Mouse (Mus musculus) hindbrain, embryonic 12.5 days (tissue): ENCODE measurements around the gene Zyx. TPM values are rescaled to one million over a fixed set of nuclear protein-coding genes. Genes with fewer than 3 reads are reported as not detected.

Experiments used
- ATAC-seq: fragments of 200-750 bp; cut with Nextera tagmentation; 2 replicates; pipeline ENCODE4 v1.8.0; 2017; ENCODE audit warnings: moderate TSS enrichment; ENCODE audit not compliant: low FRiP score
- H3K27ac ChIP-seq: fragments of 300-500 bp; sonication (generic); 2 replicates; pipeline ENCODE4 v1.5.1; 2016; ENCODE audit warnings: mild to moderate bottlenecking
- H3K27me3 ChIP-seq: fragments of 300-500 bp; sonication (generic); 2 replicates; pipeline ENCODE4 v1.6.1; 2016; ENCODE audit warnings: mild to moderate bottlenecking
- H3K36me3 ChIP-seq: fragments of 300-500 bp; sonication (generic); 2 replicates; pipeline ENCODE4 v1.6.1; 2016; ENCODE audit warnings: mild to moderate bottlenecking
- H3K4me1 ChIP-seq: fragments of 300-500 bp; sonication (generic); 2 replicates; pipeline ENCODE4 v1.6.1; 2016
- H3K4me2 ChIP-seq: fragments of 300-500 bp; sonication (generic); replicated peaks from 2 replicates; pipeline ENCODE4 v1.6.1; 2016; ENCODE audit warnings: mild to moderate bottlenecking
- H3K4me3 ChIP-seq: fragments of 300-500 bp; sonication (generic); 2 replicates; pipeline ENCODE4 v1.5.1; 2016; ENCODE audit warnings: mild to moderate bottlenecking
- H3K9ac ChIP-seq: fragments of 300-500 bp; sonication (generic); 2 replicates; pipeline ENCODE4 v1.6.1; 2016; ENCODE audit warnings: mild to moderate bottlenecking, moderate library complexity
- H3K9me3 ChIP-seq: fragments of 300-500 bp; sonication (generic); replicated peaks from 2 replicates; pipeline ENCODE4 v1.6.1; 2016; ENCODE audit warnings: mild to moderate bottlenecking
- WGBS: fragments of 180-500 bp; shearing (Covaris S2); methylation state at CpG from one replicate; pipeline ENCODE4 v1.1.7; 2016; 5-methylcytosine and 5-hydroxymethylcytosine counted together
- polyA plus RNA-seq: library from polyadenylated mRNA; unstranded; fragments of >200 nt; fragmentation: Nextera tagmentation; extraction: Ambion mirVana; gene quantifications from 2 replicates; pipeline ENCODE4 v1.2.1, GENCODE M21; 2016

The Zyx gene
- polyA plus RNA-seq, 1 experiment from 2014 or later = 71.4 TPM

DNA sequence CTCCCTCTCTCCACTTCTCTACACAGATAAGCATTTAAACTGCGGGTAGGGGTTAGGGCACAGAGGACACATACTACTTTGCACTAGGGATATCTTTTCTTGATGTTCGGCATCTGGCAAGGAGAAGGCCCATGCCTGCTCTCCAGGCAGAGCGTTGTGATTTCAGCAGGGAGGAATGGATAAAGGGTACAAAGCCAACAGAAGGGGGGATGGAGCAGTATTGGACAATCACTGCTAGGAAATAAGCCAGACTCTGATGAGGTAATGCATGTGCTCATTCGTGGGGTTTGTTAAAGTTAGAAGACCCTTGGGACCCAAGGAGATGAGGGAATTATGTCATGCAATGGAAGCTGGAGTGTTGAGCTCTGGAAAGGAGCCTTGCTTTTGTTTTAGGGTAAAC, 25.3 kb downstream of the Zyx start:
- H3K9me3 ChIP-seq = no peaks in the 10 kb centered on the region
- peaks cover 18% of the 10 kb centered on the region for H3K27me3 ChIP-seq
- no peaks in the 10 kb centered on the region for H3K36me3 ChIP-seq
- no peak for ATAC-seq
- H3K4me2 ChIP-seq = no peak overlapping the region
- 74% methylated on average over 4 of the region's 4 CpGs for whole genome bisulfite sequencing
- peaks cover 11% of the 10 kb centered on the region for H3K4me1 ChIP-seq
- H3K4me3 ChIP-seq = no peak overlapping the region
- no peak overlapping the region for H3K9ac ChIP-seq
- no peak overlapping the region for H3K27ac ChIP-seq

DNA sequence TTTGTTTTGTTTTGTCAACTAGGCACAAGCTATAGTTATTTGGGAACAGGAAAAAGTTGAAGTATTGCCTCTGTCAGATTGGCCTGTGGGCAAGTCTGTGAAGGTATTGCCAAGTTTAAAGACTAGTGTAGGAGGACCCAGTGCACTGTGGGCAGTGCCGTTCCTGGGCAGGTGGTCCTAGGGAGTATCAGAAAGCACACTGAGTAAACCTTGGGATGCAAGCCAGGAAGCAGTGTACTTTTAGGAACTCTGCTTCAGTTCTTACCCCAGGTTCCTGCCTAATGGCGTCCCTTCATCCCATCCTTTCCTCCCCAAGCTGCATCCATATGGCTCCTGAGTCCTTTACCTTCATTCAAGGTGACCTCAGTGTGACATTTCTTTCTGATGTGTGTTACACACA, 25.7 kb downstream of the Zyx start:
- no peak overlapping the region for H3K4me3 ChIP-seq
- no peak overlapping the region for H3K9ac ChIP-seq
- peaks cover 11% of the 10 kb centered on the region for H3K4me1 ChIP-seq
- ATAC-seq = no peak
- no peaks in the 10 kb centered on the region for H3K9me3 ChIP-seq
- H3K4me2 ChIP-seq = no peak overlapping the region
- 74% methylated on average over 2 of the region's 2 CpGs for WGBS
- H3K36me3 ChIP-seq = no peaks in the 10 kb centered on the region
- peaks cover 18% of the 10 kb centered on the region for H3K27me3 ChIP-seq
- H3K27ac ChIP-seq = no peak overlapping the region

DNA sequence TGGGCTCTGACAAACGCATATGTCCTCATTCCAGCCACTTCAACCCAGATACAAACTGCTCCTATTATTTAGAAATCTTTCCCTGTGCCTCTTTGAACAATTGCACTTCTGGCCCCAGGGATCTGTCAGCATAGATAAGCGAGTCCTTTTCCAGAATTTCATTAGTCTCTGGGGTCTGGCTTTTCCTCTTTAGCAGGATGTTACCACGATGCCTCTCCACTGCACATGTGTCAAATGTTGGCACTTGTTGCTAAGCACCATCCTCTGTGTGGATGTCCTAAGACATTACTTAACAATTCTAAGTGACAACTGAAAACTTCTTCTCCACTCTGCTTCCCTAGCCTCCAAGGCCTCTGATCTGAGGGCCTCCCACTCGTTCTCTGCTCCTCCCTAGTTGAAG, 26.6 kb downstream of the Zyx start:
- Histone ChIP-seq H3K27ac (no peak overlapping the region), H3K36me3 (no peaks in the 10 kb centered on the region), H3K9ac (no peak overlapping the region), H3K4me3 (no peak overlapping the region), H3K4me2 (no peak overlapping the region), H3K4me1 (peaks cover 11% of the 10 kb centered on the region), H3K9me3 (no peaks in the 10 kb centered on the region), H3K27me3 (peaks cover 18% of the 10 kb centered on the region)
- ATAC-seq = no peak
- 49% methylated on average over 4 of the region's 4 CpGs for WGBS

DNA sequence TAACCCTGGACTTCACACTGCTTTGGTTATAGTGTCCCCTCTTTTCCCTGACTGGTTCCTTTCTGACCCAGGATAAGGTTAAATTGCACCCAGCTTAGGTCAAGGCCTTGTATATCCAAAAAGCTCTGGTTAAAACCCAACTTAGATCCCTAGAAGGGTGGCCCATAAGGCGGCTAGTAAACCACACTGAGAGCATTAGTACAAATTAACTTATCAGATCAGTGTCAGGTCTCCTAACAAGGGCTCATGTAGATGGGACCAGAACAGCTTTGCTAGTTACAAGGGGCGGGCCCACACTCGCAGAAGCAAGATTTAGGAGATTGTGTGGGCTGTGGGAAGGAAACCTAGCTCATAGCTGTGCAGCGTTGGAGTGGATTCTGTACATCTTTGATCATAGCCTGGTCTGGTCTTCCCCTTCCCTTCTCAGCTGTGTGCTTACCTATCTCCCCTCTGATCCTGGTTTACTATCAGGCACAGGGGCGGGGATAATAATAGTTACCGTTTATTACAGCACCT, 27.1 kb downstream of the Zyx start:
- ATAC-seq = no peak

DNA sequence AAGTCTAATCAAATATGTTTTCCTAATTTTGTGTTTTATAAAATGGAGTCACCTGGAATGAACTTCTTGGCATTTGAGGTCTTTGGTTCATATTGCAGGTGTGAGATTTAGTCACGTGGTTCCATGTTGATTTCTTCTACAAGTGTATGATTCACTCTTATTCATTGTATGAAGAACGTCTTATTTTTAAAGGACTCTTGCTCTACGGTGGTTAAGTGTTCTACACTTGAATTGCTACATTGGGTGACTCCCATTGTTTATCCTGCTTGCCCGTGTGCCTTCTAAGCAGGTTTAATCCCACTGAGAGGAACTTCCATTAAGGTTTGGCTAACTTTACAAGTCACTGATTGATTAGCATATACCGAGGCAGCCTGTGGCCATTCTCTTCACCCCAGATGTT, 27.9 kb downstream of the Zyx start:
- peaks cover 11% of the 10 kb centered on the region for H3K4me1 ChIP-seq
- H3K4me2 ChIP-seq = no peak overlapping the region
- H3K36me3 ChIP-seq = no peaks in the 10 kb centered on the region
- no peak for ATAC-seq
- H3K4me3 ChIP-seq = no peak overlapping the region
- H3K9me3 ChIP-seq = no peaks in the 10 kb centered on the region
- peaks cover 9% of the 10 kb centered on the region for H3K27me3 ChIP-seq
- H3K9ac ChIP-seq = no peak overlapping the region
- 77% methylated on average over 5 of the region's 5 CpGs for WGBS
- H3K27ac ChIP-seq = no peak overlapping the region

More for the DNA sequence above, 27.1 kb downstream of the Zyx start:
- H3K9ac ChIP-seq = no peak overlapping the region
- no peaks in the 10 kb centered on the region for H3K36me3 ChIP-seq
- H3K27ac ChIP-seq = no peak overlapping the region
- H3K27me3 ChIP-seq = peaks cover 16% of the 10 kb centered on the region
- WGBS = 86% methylated on average over 6 of the region's 6 CpGs
- H3K4me1 ChIP-seq = peaks cover 11% of the 10 kb centered on the region
- H3K4me3 ChIP-seq = no peak overlapping the region
- H3K9me3 ChIP-seq = no peaks in the 10 kb centered on the region
- no peak overlapping the region for H3K4me2 ChIP-seq

DNA sequence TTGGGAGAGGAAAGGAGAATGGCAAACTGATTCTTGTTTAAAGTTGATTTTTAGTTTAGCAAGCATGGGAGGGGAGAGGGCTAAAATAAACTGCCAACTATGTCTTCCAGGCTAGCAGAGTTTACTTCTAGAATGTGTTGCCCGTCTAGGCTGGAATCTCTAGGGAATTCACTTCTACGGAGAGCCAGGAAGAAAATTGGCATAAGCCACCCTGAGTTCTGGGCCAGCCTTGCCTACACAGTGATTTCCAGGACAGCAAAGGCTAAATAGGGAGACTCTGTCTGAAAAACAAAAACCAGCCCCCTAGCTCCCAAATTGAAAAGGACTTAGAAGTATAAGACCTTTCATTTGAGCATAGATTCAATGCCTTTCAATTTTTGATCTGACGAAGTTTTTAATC, 30.1 kb downstream of the Zyx start:
- WGBS = 47% methylated on average over 3 of the region's 3 CpGs

DNA sequence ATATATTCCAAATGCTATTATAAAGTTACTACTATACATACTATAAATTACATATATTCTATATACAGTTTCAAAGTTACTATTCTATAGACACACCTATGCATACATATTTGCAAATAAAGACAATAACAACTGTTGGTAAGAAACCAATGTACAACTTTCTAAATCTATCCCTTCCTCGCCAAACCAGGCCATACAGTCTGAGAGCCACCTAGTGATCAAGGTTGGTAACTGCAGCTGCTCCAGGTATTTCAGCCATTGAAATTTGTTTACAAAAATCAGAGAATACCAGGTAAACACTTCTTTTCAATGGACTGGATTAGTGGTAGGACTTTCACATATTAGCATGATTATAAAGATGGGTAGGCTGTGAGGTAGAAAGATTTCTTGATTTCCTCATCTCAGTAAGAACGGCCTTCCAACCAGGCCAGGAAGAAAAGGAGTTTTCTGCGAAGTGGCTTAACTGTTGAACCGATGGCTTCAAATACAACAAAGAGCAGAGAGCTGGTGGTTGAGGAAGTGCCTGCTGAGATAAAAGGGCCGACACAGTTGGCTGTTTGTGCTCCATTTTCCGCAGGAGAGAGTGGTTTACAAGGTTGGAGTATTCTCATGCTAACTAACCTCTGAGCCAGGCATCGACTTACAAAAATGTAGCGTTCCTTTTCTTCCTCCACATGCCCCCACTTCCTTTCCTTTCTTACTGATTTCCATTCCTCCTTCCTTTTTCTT, 31.1 kb downstream of the Zyx start:
- no peak overlapping the region; the same call in 1 of the 2 replicates for H3K9ac ChIP-seq
- no peaks in the 10 kb centered on the region for H3K27me3 ChIP-seq
- no peaks in the 10 kb centered on the region for H3K36me3 ChIP-seq
- H3K4me3 ChIP-seq = no peak overlapping the region
- WGBS = 2% methylated on average over 8 of the region's 8 CpGs
- no peak overlapping the region for H3K27ac ChIP-seq
- no peaks in the 10 kb centered on the region for H3K9me3 ChIP-seq
- no peaks in the 10 kb centered on the region for H3K4me1 ChIP-seq
- H3K4me2 ChIP-seq = peak overlapping the region; percentile 19
- peak; percentile 32; the same call in 1 of the 2 replicates for ATAC-seq

More for the DNA sequence above, 30.1 kb downstream of the Zyx start:
- Histone ChIP-seq H3K27me3 (no peaks in the 10 kb centered on the region), H3K4me1 (no peaks in the 10 kb centered on the region), H3K4me3 (no peak overlapping the region), H3K4me2 (no peak overlapping the region), H3K27ac (no peak overlapping the region), H3K9ac (no peak overlapping the region), H3K9me3 (no peaks in the 10 kb centered on the region), H3K36me3 (no peaks in the 10 kb centered on the region)
- no peak for ATAC-seq

DNA sequence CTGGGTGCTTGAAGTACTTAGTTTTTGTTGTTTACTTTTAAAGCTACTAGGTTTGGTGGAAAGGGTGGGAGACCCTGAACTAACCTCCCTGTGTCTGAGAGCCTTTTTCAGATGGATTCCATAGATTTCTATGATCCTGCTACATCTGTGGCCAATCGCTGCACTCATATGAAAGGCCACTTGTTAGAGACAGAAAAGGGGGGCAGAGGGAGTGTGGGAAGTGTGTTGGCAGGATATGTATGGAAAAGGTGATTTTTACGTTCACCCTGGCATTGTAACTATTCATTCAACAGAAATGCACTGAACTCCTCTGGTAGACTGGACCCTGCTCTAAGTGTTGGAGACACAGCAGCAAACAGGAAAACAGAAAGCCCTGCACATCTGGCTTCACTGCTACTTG, 31.8 kb downstream of the Zyx start:
- Histone ChIP-seq H3K36me3 (no peaks in the 10 kb centered on the region), H3K4me2 (no peak overlapping the region), H3K27ac (no peak overlapping the region), H3K4me1 (no peaks in the 10 kb centered on the region), H3K27me3 (no peaks in the 10 kb centered on the region), H3K9ac (no peak overlapping the region), H3K4me3 (no peak overlapping the region), H3K9me3 (no peaks in the 10 kb centered on the region)
- no peak for ATAC-seq
- WGBS = 19% methylated on average over 2 of the region's 2 CpGs

DNA sequence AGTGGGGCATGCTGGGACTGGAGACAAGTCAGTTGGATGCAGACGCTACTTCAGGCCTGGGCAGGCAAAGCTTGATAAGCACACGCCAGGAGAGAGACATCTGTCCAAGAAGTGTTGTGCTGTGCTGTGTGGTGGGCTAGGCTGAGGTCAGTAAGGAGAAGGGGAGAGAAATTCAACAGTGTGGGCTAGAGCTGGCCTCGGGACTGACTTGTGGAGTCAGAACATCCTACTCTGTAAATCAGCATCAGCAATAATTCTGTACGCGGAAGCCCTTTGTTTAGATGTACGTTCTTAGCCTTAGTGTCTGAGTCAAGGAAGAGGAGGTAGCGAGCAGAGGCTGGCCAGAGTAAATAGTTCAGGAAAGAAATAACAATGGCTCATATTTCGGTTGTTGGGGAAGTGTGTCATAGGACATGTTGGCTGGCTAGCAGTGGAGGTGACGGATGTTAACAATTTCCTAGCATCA, 32.5 kb downstream of the Zyx start:
- H3K4me2 ChIP-seq = no peak overlapping the region
- H3K4me1 ChIP-seq = no peaks in the 10 kb centered on the region
- no peak for ATAC-seq
- H3K9ac ChIP-seq = no peak overlapping the region
- WGBS = 62% methylated on average over 9 of the region's 9 CpGs
- no peaks in the 10 kb centered on the region for H3K9me3 ChIP-seq
- H3K27me3 ChIP-seq = no peaks in the 10 kb centered on the region
- no peak overlapping the region for H3K4me3 ChIP-seq
- H3K36me3 ChIP-seq = no peaks in the 10 kb centered on the region
- H3K27ac ChIP-seq = no peak overlapping the region

DNA sequence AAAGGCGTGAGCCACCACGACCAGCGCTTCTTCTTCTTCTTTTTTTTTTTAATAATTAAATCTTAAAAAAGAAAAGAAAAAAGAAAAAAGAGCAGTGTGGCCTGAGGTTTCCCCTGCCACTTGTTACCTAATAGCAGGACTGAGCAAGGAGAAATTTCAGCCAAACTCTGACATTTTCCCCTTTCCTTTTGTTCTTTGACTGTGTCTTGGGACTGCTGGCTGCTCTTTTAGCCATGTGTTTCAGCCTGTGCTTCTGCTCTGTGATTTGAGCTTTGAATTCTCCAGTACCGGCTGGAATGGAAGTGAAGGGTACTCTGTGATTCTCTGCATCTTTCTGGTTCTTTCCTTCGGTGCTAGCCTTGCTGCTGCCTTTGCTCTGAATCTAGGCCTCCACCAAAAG, 33.9 kb downstream of the Zyx start:
- no peaks in the 10 kb centered on the region for H3K4me1 ChIP-seq
- H3K9ac ChIP-seq = no peak overlapping the region
- H3K4me3 ChIP-seq = no peak overlapping the region
- H3K4me2 ChIP-seq = no peak overlapping the region
- no peak overlapping the region for H3K27ac ChIP-seq
- H3K9me3 ChIP-seq = no peaks in the 10 kb centered on the region
- no peaks in the 10 kb centered on the region for H3K36me3 ChIP-seq
- no peak for ATAC-seq
- H3K27me3 ChIP-seq = no peaks in the 10 kb centered on the region
- 90% methylated on average over 5 of the region's 5 CpGs for WGBS

DNA sequence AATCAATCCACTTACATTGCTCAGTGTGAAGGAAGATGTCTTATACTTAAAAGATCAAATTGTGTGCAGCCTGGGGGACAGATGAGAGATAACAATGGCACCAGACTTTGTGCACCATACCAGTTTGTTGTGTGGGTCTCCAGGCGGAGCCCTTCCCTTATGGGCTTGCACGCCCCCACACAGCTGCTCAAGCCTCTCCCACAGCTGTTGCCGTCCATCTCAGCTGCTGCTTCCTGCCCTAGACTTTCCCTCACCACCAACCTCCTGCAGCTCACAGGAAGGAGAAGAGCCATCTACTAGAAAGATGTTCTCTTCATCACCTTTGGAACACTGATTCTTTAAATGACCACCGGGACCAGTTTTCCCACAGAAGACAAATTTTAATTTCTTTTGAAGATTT, 36.2 kb downstream of the Zyx start:
- Histone ChIP-seq H3K27me3 (no peaks in the 10 kb centered on the region), H3K9me3 (no peaks in the 10 kb centered on the region), H3K4me3 (no peak overlapping the region), H3K27ac (no peak overlapping the region), H3K4me2 (no peak overlapping the region), H3K36me3 (no peaks in the 10 kb centered on the region), H3K4me1 (no peaks in the 10 kb centered on the region), H3K9ac (no peak overlapping the region)
- no peak for ATAC-seq
- WGBS = 73% methylated on average over 4 of the region's 4 CpGs

DNA sequence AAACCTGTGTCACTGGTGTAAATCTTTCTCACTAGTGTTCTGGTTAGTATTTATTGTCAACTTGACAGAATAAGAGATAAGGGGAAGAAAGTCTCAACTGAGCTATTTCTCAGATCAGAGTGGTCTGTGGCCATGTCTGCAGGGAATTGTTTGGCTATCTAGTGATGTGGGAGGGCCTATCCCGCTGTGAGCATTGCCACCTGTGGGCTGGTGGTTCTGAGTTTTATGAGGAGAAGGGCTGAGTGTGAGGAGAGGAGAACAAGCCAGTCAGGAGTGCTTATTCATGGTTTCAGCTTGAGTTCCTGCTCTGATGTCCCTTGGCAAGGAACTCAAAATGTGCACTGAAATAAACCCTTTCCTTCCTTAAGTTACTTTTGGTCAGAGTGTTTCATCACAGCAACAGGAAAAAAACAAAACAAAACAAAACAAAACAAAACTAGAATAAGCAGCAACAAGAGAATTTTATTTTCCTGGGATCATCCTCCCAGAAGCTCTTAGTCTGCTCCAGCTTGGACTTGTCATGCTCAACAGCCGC, 42.4 kb downstream of the Zyx start:
- no peak overlapping the region for H3K27ac ChIP-seq
- H3K36me3 ChIP-seq = no peaks in the 10 kb centered on the region
- no peaks in the 10 kb centered on the region for H3K4me1 ChIP-seq
- 43% methylated on average over 2 of the region's 2 CpGs for WGBS
- no peak overlapping the region for H3K4me2 ChIP-seq
- H3K9me3 ChIP-seq = no peaks in the 10 kb centered on the region
- no peaks in the 10 kb centered on the region for H3K27me3 ChIP-seq
- H3K9ac ChIP-seq = no peak overlapping the region
- H3K4me3 ChIP-seq = no peak overlapping the region
- no peak for ATAC-seq
